Mouse (Mus musculus): ENCODE measurements around the gene Anxa6. TPM values are rescaled to one million over a fixed set of nuclear protein-coding genes. Genes with fewer than 3 reads are reported as not detected.

Gene Anxa6
- polyA plus RNA-seq, 1 experiment = 0.04 TPM

- TF ChIP-seq GATA1 (IDR thresholded peaks at IDR 0.05; ENCODE audit: low read length) = no peak
These were observed 71.3 kb downstream of the Anxa6 start for GRCm38 (mm10) chr11:54961921-54962320.

GRCm38 (mm10) chr11:54961164-54961850 is 71.9 kb downstream of the Anxa6 start:
- no peak for TF ChIP-seq GATA1 (IDR thresholded peaks at IDR 0.05; ENCODE audit: low read length)

- TF ChIP-seq GATA1 (IDR thresholded peaks at IDR 0.05; ENCODE audit: low read length) = no peak
These were observed 73.0 kb downstream of the Anxa6 start for GRCm38 (mm10) chr11:54960251-54960650.

GRCm38 (mm10) chr11:54958571-54959073 is 74.6 kb downstream of the Anxa6 start:
- no peak for TF ChIP-seq GATA1 (IDR thresholded peaks at IDR 0.05; ENCODE audit: low read length)

- TF ChIP-seq GATA1 (IDR thresholded peaks at IDR 0.05; ENCODE audit: low read length) = no peak
These were observed 76.3 kb downstream of the Anxa6 start for GRCm38 (mm10) chr11:54956912-54957311.

GRCm38 (mm10) chr11:54955735-54956480 is 77.3 kb downstream of the Anxa6 start:
- TF ChIP-seq GATA1 (IDR thresholded peaks at IDR 0.05; ENCODE audit: low read length) = no peak

- TF ChIP-seq GATA1 (IDR thresholded peaks at IDR 0.05; ENCODE audit: low read length) = no peak
These were observed 78.5 kb downstream of the Anxa6 start for GRCm38 (mm10) chr11:54954716-54955115.

GRCm38 (mm10) chr11:54953993-54954446 is 79.2 kb downstream of the Anxa6 start:
- TF ChIP-seq GATA1 (IDR thresholded peaks at IDR 0.05; ENCODE audit: low read length) = no peak

GRCm38 (mm10) chr11:54952651-54953050 is 80.6 kb downstream of the Anxa6 start:
- TF ChIP-seq GATA1 (IDR thresholded peaks at IDR 0.05; ENCODE audit: low read length) = no peak

- no peak for TF ChIP-seq GATA1 (IDR thresholded peaks at IDR 0.05; ENCODE audit: low read length)
These were observed 82.6 kb downstream of the Anxa6 start for GRCm38 (mm10) chr11:54950684-54951083.

- no peak for TF ChIP-seq GATA1 (IDR thresholded peaks at IDR 0.05; ENCODE audit: low read length)
These were observed 83.5 kb downstream of the Anxa6 start for GRCm38 (mm10) chr11:54949717-54950116.

- TF ChIP-seq GATA1 (IDR thresholded peaks at IDR 0.05; ENCODE audit: low read length) = no peak
These were observed 88.5 kb downstream of the Anxa6 start for GRCm38 (mm10) chr11:54944702-54945101.

GRCm38 (mm10) chr11:54940056-54940455 is 93.2 kb downstream of the Anxa6 start:
- TF ChIP-seq GATA1 (IDR thresholded peaks at IDR 0.05; ENCODE audit: low read length) = no peak

- no peak for TF ChIP-seq GATA1 (IDR thresholded peaks at IDR 0.05; ENCODE audit: low read length)
These were observed 93.7 kb downstream of the Anxa6 start for GRCm38 (mm10) chr11:54939501-54939900.

GRCm38 (mm10) chr11:54936771-54937140 is 96.5 kb downstream of the Anxa6 start:
- TF ChIP-seq GATA1 (IDR thresholded peaks at IDR 0.05; ENCODE audit: low read length) = no peak

- no peak for TF ChIP-seq GATA1 (IDR thresholded peaks at IDR 0.05; ENCODE audit: low read length)
These were observed 97.0 kb downstream of the Anxa6 start for GRCm38 (mm10) chr11:54936035-54936770.
